Mouse (Mus musculus) stomach, postnatal 0 days (tissue): ENCODE measurements at regions not wholly inside any gene's neighbourhood (a gene's known extent, or its start where the extent isn't known, plus 50 kb on each side); places are given as distances from the start of the nearest gene placed in this dataset.

ENCODE experiments used
- ATAC-seq: fragments of 200-750 bp; cut with Nextera tagmentation; 2 replicates; pipeline ENCODE4 v1.8.0; 2017; ENCODE audit not compliant: low FRiP score, low TSS enrichment
- DNase-seq: peaks from one replicate; pipeline ENCODE4 v3.0.0-alpha.2; 2016; ENCODE audit warnings: low spot score
- H3K27ac ChIP-seq: fragments of 300-500 bp; sonication (generic); replicated peaks from 2 replicates; pipeline ENCODE4 v1.5.1; 2014; ENCODE audit warnings: mild to moderate bottlenecking, control low read depth
- H3K27me3 ChIP-seq: fragments of 300-500 bp; sonication (generic); 2 replicates; pipeline ENCODE4 v1.6.1; 2014; ENCODE audit warnings: low read length; ENCODE audit not compliant: control insufficient read depth, insufficient read depth
- H3K36me3 ChIP-seq: fragments of 300-500 bp; sonication (generic); 2 replicates; pipeline ENCODE4 v1.6.1; 2014; ENCODE audit warnings: low read length, mixed read lengths; ENCODE audit not compliant: control insufficient read depth, insufficient read depth
- H3K4me1 ChIP-seq: fragments of 300-500 bp; sonication (generic); replicated peaks from 2 replicates; pipeline ENCODE4 v1.6.1; 2014; ENCODE audit warnings: antibody characterized with exemption; ENCODE audit not compliant: control insufficient read depth, insufficient read depth
- H3K4me2 ChIP-seq: fragments of 300-500 bp; sonication (generic); replicated peaks from 2 replicates; pipeline ENCODE4 v1.6.1; 2014; ENCODE audit warnings: low read depth, mild to moderate bottlenecking, control low read depth, moderate library complexity
- H3K4me3 ChIP-seq: fragments of 300-500 bp; sonication (generic); 2 replicates; pipeline ENCODE4 v1.5.1; 2014; ENCODE audit warnings: low read depth, low read length, control low read depth
- H3K9ac ChIP-seq: fragments of 300-500 bp; sonication (generic); 2 replicates; pipeline ENCODE4 v1.6.1; 2014; ENCODE audit warnings: mild to moderate bottlenecking, low read length, control low read depth, mixed read lengths
- H3K9me3 ChIP-seq: fragments of 300-500 bp; sonication (generic); 2 replicates; pipeline ENCODE4 v1.6.1; 2016; ENCODE audit warnings: low read length; ENCODE audit not compliant: control insufficient read depth
- CTCF ChIP-seq: IDR thresholded peaks from 2 replicates; pipeline ENCODE4 v1.5.1; 2016; ENCODE audit warnings: antibody characterized with exemption, low read depth, mild to moderate bottlenecking, moderate library complexity
- EP300 ChIP-seq: optimal IDR thresholded peaks from 2 replicates; pipeline ENCODE3; 2016; ENCODE audit warnings: antibody characterized with exemption
- WGBS: fragments of 180-500 bp; shearing (Covaris S2); extraction: QIAGEN DNeasy Blood & Tissue Kit; methylation state at CpG from one replicate; pipeline ENCODE4 v1.1.7; 2014; 5-methylcytosine and 5-hydroxymethylcytosine counted together

DNA sequence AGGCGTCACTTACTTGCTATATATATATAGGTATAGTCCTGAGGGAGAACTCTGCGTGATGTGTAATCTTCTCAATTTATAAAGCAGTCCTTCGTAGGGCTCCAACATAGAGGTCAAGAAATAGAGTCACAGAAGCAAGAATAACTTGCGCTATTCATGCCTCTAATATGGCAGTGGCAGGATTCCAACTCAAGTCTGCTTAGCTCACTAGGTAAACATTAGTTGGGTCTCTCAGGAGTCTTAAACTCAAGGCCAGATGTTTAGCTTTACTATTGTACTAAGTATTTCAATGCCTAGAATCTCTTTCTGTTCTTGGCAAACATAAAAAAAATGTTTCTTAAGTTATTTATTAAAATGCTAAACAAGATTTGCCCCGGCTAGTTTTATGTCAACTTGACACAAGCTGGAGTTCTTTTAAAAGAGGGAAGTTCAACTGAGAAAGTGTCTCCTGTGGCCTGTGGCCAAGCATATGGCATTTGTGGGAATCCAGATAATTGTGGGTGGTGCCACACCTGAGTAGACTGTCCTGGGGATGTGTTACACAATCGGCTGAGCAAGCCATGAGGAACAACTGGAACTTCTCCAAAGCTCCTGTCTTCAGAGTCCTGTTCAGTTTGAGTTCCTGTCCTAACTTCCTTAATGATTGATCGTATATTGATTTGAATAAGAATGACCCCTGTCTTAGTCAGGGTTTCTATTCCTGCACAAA is 220.9 kb downstream of the Pten start:
- H3K4me2 ChIP-seq: no peak overlapping the region
- H3K4me3 ChIP-seq: no peak overlapping the region
- H3K9me3 ChIP-seq: no peaks in the 10 kb centered on the region
- DNase-seq (no peak), ATAC-seq (no peak)
- 52% methylated on average over 7 of the region's 7 CpGs for WGBS
- no peak overlapping the region for H3K9ac ChIP-seq
- H3K27me3 ChIP-seq: no peaks in the 10 kb centered on the region
- H3K27ac ChIP-seq: no peak overlapping the region
- H3K4me1 ChIP-seq: no peaks in the 10 kb centered on the region
- TF ChIP-seq CTCF (no peak), EP300 (no peak)
- no peaks in the 10 kb centered on the region for H3K36me3 ChIP-seq

DNA sequence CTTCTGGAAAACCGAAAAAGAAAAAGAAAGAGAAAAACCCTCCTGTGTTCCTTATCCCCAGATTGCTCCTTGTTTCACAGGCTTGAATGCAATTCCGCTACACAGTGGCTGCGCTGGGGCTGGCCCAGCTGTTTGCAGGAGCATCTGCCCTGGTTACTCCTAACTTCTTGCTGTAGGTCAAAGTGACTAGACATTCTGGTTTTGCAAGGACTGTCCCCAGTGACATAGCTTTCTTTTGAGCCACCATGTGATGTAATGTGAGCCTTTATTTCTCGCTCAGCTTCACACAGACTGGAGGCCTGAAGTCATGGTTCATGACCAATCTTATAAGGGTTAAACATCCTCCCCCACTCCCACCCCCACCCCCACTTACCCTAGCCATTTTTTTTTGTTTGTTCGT is 222.8 kb downstream of the Pten start:
- H3K36me3 ChIP-seq: no peaks in the 10 kb centered on the region
- WGBS: 71% methylated on average over 5 of the region's 5 CpGs
- no peaks in the 10 kb centered on the region for H3K9me3 ChIP-seq
- ATAC-seq: no peak
- TF ChIP-seq CTCF (no peak), EP300 (no peak)
- H3K27me3 ChIP-seq: no peaks in the 10 kb centered on the region
- H3K4me2 ChIP-seq: no peak overlapping the region
- H3K27ac ChIP-seq: no peak overlapping the region
- H3K4me1 ChIP-seq: no peaks in the 10 kb centered on the region
- no peak overlapping the region for H3K9ac ChIP-seq
- DNase-seq: no peak
- no peak overlapping the region for H3K4me3 ChIP-seq

DNA sequence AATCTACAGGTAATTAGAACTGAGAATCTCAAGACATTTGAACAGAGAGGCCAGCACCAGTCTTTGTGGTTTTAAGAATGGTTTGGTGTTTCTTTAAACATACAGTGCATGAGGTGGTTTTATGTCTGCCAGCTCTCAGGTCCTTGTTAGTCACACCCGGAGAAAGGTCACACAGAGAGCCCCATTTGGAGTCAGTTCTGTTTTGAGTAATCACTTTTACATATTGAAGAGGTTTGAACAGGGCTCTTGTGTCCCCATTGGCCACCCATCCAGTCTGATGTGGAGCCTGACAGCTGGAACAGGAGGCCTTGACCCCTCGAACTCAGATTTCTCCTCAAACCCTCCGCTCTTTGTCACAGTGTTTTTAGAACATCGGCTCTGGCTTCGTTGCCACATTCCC is 231.4 kb downstream of the Pten start:
- ATAC-seq: no peak
- TF ChIP-seq EP300 (no peak), CTCF (no peak)
- no peaks in the 10 kb centered on the region for H3K4me1 ChIP-seq
- no peak for DNase-seq
- H3K4me3 ChIP-seq: no peak overlapping the region
- H3K36me3 ChIP-seq: no peaks in the 10 kb centered on the region
- no peak overlapping the region for H3K4me2 ChIP-seq
- WGBS: 73% methylated on average over 5 of the region's 5 CpGs
- H3K9ac ChIP-seq: no peak overlapping the region
- H3K9me3 ChIP-seq: no peaks in the 10 kb centered on the region
- H3K27ac ChIP-seq: no peak overlapping the region
- no peaks in the 10 kb centered on the region for H3K27me3 ChIP-seq

DNA sequence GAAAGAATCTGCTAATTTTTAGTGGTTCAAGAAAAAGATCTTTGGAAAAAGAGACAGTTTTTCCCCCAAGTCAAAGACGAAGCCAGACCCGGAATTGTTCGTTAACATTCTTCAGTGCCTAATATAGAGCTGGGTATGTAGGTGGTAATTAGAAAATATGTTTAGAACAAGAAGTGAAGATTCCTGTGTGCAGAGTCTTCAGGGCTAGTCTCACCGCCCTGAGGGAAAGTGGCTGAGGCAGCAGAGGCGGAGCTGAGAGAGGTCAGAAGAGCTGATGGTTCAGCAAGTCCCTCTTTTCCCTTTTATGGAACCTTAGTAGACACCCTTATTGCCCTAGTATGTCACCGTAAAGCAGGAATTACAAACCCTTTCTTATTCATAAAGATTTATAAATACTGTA is 232.0 kb downstream of the Pten start:
- WGBS: 81% methylated on average over 6 of the region's 6 CpGs
- no peak overlapping the region for H3K4me3 ChIP-seq
- H3K27ac ChIP-seq: no peak overlapping the region
- ATAC-seq: no peak
- no peaks in the 10 kb centered on the region for H3K36me3 ChIP-seq
- H3K9ac ChIP-seq: no peak overlapping the region
- H3K4me1 ChIP-seq: no peaks in the 10 kb centered on the region
- no peaks in the 10 kb centered on the region for H3K27me3 ChIP-seq
- no peak for DNase-seq
- no peak overlapping the region for H3K4me2 ChIP-seq
- no peak for TF ChIP-seq EP300
- no peak for TF ChIP-seq CTCF
- no peaks in the 10 kb centered on the region for H3K9me3 ChIP-seq

DNA sequence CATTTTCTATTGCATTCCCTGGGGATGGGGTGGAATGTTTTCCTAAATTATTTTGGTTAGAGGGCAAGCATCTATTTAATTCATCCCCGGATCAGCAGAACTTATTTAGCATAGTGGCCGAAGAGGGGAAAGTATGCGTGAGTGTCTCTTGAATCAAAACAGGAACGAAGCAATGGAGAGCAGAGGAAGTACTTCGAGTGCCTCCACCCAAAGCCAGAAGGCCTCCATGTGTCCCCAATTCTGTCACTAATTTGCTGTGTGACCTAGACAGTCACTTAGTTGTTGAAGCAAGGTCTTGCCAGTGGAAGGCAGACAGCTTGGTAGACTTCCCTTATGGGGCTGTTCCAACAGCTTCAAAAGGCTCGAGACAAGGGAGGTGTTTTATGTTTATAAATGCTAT is 233.3 kb downstream of the Pten start:
- Histone ChIP-seq H3K4me2 (no peak overlapping the region), H3K9ac (no peak overlapping the region), H3K9me3 (no peaks in the 10 kb centered on the region), H3K4me1 (no peaks in the 10 kb centered on the region), H3K27ac (no peak overlapping the region), H3K27me3 (no peaks in the 10 kb centered on the region), H3K36me3 (no peaks in the 10 kb centered on the region), H3K4me3 (no peak overlapping the region)
- WGBS: 78% methylated on average over 6 of the region's 6 CpGs
- no peak for ATAC-seq
- DNase-seq: no peak
- TF ChIP-seq CTCF (no peak), EP300 (no peak)

DNA sequence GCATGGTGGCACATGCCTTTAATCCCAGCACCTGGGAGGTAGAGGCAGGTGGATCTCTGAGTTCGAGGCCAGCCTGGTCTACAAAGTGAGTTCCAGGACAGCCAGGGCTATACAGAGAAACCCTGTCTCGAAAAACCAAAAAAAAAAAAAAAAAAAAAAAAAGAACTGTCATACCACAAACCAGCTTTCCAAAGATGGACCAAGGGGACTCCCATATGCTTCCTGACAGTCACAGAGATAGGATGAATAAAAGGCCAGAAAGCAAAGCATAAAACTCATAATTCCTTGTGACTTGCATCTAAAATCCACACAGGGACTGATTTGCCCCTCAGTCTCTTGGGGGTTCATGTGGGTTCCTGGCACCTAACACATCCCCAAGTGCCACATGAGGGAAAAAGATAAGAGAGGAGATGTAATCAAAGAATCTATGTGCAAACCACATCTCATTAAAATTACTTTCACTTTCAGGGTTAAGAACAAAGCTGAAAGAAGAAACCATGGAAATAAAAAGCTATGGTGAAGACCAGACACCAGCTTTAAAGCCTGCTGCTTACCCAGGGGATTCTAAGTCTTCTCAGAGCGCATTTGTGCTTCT is 241.4 kb downstream of the Pten start:
- H3K4me2 ChIP-seq: no peak overlapping the region
- no peak overlapping the region for H3K9ac ChIP-seq
- H3K4me3 ChIP-seq: no peak overlapping the region
- no peak overlapping the region for H3K27ac ChIP-seq
- DNase-seq (no peak), ATAC-seq (no peak)
- no peaks in the 10 kb centered on the region for H3K36me3 ChIP-seq
- TF ChIP-seq EP300: no peak
- no peak for TF ChIP-seq CTCF
- H3K9me3 ChIP-seq: no peaks in the 10 kb centered on the region
- H3K27me3 ChIP-seq: no peaks in the 10 kb centered on the region
- no peaks in the 10 kb centered on the region for H3K4me1 ChIP-seq
- WGBS: 92% methylated on average over 2 of the region's 3 CpGs
